Mouse (Mus musculus): Measurements from ENCODE around the gene Romo1.
"Not testable (repeated sequence)": the region's sequence is repeated elsewhere in the genome, so short reads cannot be mapped to it uniquely, and the experiment has no call there.

Gene Romo1

GRCm38 (mm10) chr2:156143953-156144724 is at the start of gene Romo1, which contains the start of gene Nfs1:
Gene Romo1, plus strand, starts transcription at chr2:156144039.
Gene Nfs1, minus strand, starts transcription at chr2:156144186.
- peak; percentile 88 for DNase-seq (ENCODE audit: low spot score)

GRCm38 (mm10) chr2:156110627-156111357 is 33.0 kb upstream of the Romo1 start:
- no peak for DNase-seq (ENCODE audit: low spot score)

- DNase-seq (ENCODE audit: low spot score), result peak; percentile 84
Observed at GRCm38 (mm10) chr2:156111358-156112079, 32.3 kb upstream of the Romo1 start, which contains the start of the genes Cpne1 and Rbm12. Gene Cpne1, minus strand, starts transcription at chr2:156111965. Gene Rbm12, minus strand, starts transcription at chr2:156111978.

- not testable (repeated sequence) for DNase-seq (ENCODE audit: low spot score)
Observed at GRCm38 (mm10) chr2:156112080-156112423, 31.8 kb upstream of the Romo1 start.

- DNase-seq (ENCODE audit: low spot score), result no peak
Observed at GRCm38 (mm10) chr2:156119566-156119965, 24.3 kb upstream of the Romo1 start.

- DNase-seq (ENCODE audit: low spot score), result no peak
Observed at GRCm38 (mm10) chr2:156123731-156124130, 20.1 kb upstream of the Romo1 start.

GRCm38 (mm10) chr2:156126992-156127391 is 16.8 kb upstream of the Romo1 start, which contains the start of gene Gm28036:
Gene Gm28036, minus strand, starts transcription at chr2:156127092.
- DNase-seq (ENCODE audit: low spot score), result no peak

- no peak for DNase-seq (ENCODE audit: low spot score)
Observed at GRCm38 (mm10) chr2:156134161-156134560, 9.7 kb upstream of the Romo1 start.

GRCm38 (mm10) chr2:156135695-156136094 is 8.1 kb upstream of the Romo1 start:
- DNase-seq (ENCODE audit: low spot score), result no peak

- no peak for DNase-seq (ENCODE audit: low spot score)
Observed at GRCm38 (mm10) chr2:156142820-156143219, 1.0 kb upstream of the Romo1 start.

GRCm38 (mm10) chr2:156143367-156143766 is 472 bp upstream of the Romo1 start:
- DNase-seq (ENCODE audit: low spot score), result no peak

GRCm38 (mm10) chr2:156145486-156146130 is 1.8 kb downstream of the Romo1 start:
- no peak for DNase-seq (ENCODE audit: low spot score)

- DNase-seq (ENCODE audit: low spot score), result no peak
Observed at GRCm38 (mm10) chr2:156146272-156146989, 2.6 kb downstream of the Romo1 start.

GRCm38 (mm10) chr2:156147316-156147915 is 3.6 kb downstream of the Romo1 start:
- DNase-seq (ENCODE audit: low spot score), result no peak

- no peak for DNase-seq (ENCODE audit: low spot score)
Observed at GRCm38 (mm10) chr2:156151538-156151937, 7.7 kb downstream of the Romo1 start.

GRCm38 (mm10) chr2:156165478-156165877 is 21.6 kb downstream of the Romo1 start:
- no peak for DNase-seq (ENCODE audit: low spot score)

GRCm38 (mm10) chr2:156166557-156166956 is 22.7 kb downstream of the Romo1 start:
- no peak for DNase-seq (ENCODE audit: low spot score)

- no peak for DNase-seq (ENCODE audit: low spot score)
Observed at GRCm38 (mm10) chr2:156177079-156177478, 33.2 kb downstream of the Romo1 start.

- DNase-seq (ENCODE audit: low spot score), result no peak
Observed at GRCm38 (mm10) chr2:156177651-156178050, 33.8 kb downstream of the Romo1 start.

GRCm38 (mm10) chr2:156179046-156179795 is 35.4 kb downstream of the Romo1 start:
- peak; percentile 70 for DNase-seq (ENCODE audit: low spot score)

All from ovary, postnatal 10 days (tissue).